Mouse (Mus musculus): ENCODE measurements around the gene Lmf2. TPM values are rescaled to one million over a fixed set of nuclear protein-coding genes. Genes with fewer than 3 reads are reported as not detected.

Gene Lmf2
- polyA plus RNA-seq, 1 experiment from 2014 or later, result 54.5 TPM

DNA sequence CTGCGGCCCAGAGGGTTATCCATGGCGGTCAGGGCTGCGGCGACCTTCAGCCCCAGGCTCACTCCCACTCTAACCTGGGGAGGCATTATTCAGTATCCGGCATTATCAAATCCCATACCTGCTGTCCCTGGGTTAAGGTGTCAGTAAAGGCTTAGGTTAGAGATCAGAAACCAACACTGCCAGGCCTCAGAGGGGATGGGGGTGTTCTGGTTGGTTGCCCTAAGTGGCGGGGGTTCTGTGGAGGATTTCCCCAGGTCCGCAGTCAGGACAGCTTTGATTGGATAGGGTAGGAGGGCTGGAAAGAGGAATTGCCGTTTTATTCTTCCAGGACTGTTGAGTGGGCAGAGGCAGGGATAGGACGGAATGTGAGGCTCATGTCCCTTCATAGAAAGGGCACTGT is 18.9 kb upstream of the Lmf2 start:
- peak overlapping the region; percentile 88 for H3K4me3 ChIP-seq (ENCODE audit: low read length)
- peak overlapping the region; percentile 91 for H3K9ac ChIP-seq (ENCODE audit: low read length)
- peaks cover 25% of the 10 kb centered on the region for H3K4me1 ChIP-seq (ENCODE audit: control insufficient read depth, insufficient read depth, low read length)
- peaks cover 32% of the 10 kb centered on the region for H3K27me3 ChIP-seq (ENCODE audit: control insufficient read depth, insufficient read depth, low read length)
- H3K27ac ChIP-seq (ENCODE audit: low read length), result peak overlapping the region; percentile 97
- peak overlapping the region; percentile 93 for H3K4me2 ChIP-seq (ENCODE audit: low read depth, low read length)
- no peaks in the 10 kb centered on the region for H3K9me3 ChIP-seq (replicated peaks; ENCODE audit: control insufficient read depth, low read length)
- WGBS, result 41% methylated on average over 9 of the region's 9 CpGs
- peaks cover 30% of the 10 kb centered on the region for H3K36me3 ChIP-seq (ENCODE audit: control insufficient read depth, insufficient read depth)
- peak; percentile 6; the same call in 1 of the 2 replicates for ATAC-seq (replicated peaks; ENCODE audit: extremely low read depth, insufficient read depth, low FRiP score)

GRCm38 (mm10) chr15:89373762-89374248 is 18.3 kb upstream of the Lmf2 start, which contains the start of gene Sco2:
Gene Sco2, minus strand, starts transcription at chr15:89373846.
- Histone ChIP-seq H3K9me3 (replicated peaks; ENCODE audit: control insufficient read depth, low read length) (no peaks in the 10 kb centered on the region), H3K9ac (ENCODE audit: low read length) (peak within 1 kb of the TSS; percentile 91), H3K27me3 (ENCODE audit: control insufficient read depth, insufficient read depth, low read length) (peaks cover 27% of the 10 kb centered on the region), H3K27ac (ENCODE audit: low read length) (peak within 1 kb of the TSS; percentile 97), H3K4me3 (ENCODE audit: low read length) (peak within 1 kb of the TSS; percentile 88), H3K4me2 (ENCODE audit: low read depth, low read length) (peak within 1 kb of the TSS; percentile 93), H3K4me1 (ENCODE audit: control insufficient read depth, insufficient read depth, low read length) (peaks cover 19% of the 10 kb centered on the region), H3K36me3 (ENCODE audit: control insufficient read depth, insufficient read depth) (peaks cover 36% of the 10 kb centered on the region)
- ATAC-seq (replicated peaks; ENCODE audit: extremely low read depth, insufficient read depth, low FRiP score), result peak; percentile 83
- 0% methylated on average over 42 of the region's 42 CpGs for WGBS

GRCm38 (mm10) chr15:89373027-89373761 is 17.7 kb upstream of the Lmf2 start:
- Histone ChIP-seq H3K27ac (ENCODE audit: low read length) (peak overlapping the region; percentile 97), H3K4me1 (ENCODE audit: control insufficient read depth, insufficient read depth, low read length) (peaks cover 15% of the 10 kb centered on the region), H3K27me3 (ENCODE audit: control insufficient read depth, insufficient read depth, low read length) (peaks cover 23% of the 10 kb centered on the region), H3K36me3 (ENCODE audit: control insufficient read depth, insufficient read depth) (peaks cover 42% of the 10 kb centered on the region), H3K4me3 (ENCODE audit: low read length) (peak overlapping the region; percentile 88), H3K9ac (ENCODE audit: low read length) (peak overlapping the region; percentile 91), H3K9me3 (replicated peaks; ENCODE audit: control insufficient read depth, low read length) (no peaks in the 10 kb centered on the region), H3K4me2 (ENCODE audit: low read depth, low read length) (peak overlapping the region; percentile 93)
- ATAC-seq (replicated peaks; ENCODE audit: extremely low read depth, insufficient read depth, low FRiP score), result peak; percentile 86
- WGBS, result 2% methylated on average over 35 of the region's 35 CpGs

DNA sequence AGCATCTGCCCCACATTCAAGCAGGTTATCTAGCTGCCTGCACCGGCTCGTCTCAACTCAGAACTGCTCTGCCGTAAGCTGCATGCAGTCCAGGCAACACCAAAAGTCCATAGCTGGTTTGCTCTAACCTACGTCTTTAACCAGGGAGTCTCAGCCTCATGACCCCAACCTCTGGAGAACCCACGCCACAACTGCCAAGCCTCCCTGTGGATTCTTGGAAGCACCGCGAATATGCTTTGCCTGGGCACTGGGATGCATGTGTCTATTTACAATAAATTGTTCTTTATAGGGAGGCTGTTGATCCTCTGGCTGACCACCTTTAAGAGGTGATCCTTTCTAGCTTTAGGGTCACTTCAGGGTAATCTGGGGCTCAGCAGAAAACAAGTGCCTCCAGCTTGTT is 17.1 kb upstream of the Lmf2 start:
- Histone ChIP-seq H3K4me1 (ENCODE audit: control insufficient read depth, insufficient read depth, low read length) (peaks cover 15% of the 10 kb centered on the region), H3K9me3 (replicated peaks; ENCODE audit: control insufficient read depth, low read length) (no peaks in the 10 kb centered on the region), H3K9ac (ENCODE audit: low read length) (peak overlapping the region; percentile 91; the same call in 1 of the 2 replicates), H3K27ac (ENCODE audit: low read length) (peak overlapping the region; percentile 97), H3K4me2 (ENCODE audit: low read depth, low read length) (peak overlapping the region; percentile 93), H3K4me3 (ENCODE audit: low read length) (peak overlapping the region; percentile 88; the same call in 1 of the 2 replicates), H3K36me3 (ENCODE audit: control insufficient read depth, insufficient read depth) (peaks cover 48% of the 10 kb centered on the region), H3K27me3 (ENCODE audit: control insufficient read depth, insufficient read depth, low read length) (peaks cover 16% of the 10 kb centered on the region)
- WGBS, result 83% methylated on average over 7 of the region's 7 CpGs
- ATAC-seq (replicated peaks; ENCODE audit: extremely low read depth, insufficient read depth, low FRiP score), result no peak

GRCm38 (mm10) chr15:89372068-89372467 is 16.6 kb upstream of the Lmf2 start:
- Histone ChIP-seq H3K9me3 (replicated peaks; ENCODE audit: control insufficient read depth, low read length) (no peaks in the 10 kb centered on the region), H3K4me1 (ENCODE audit: control insufficient read depth, insufficient read depth, low read length) (peaks cover 13% of the 10 kb centered on the region), H3K4me2 (ENCODE audit: low read depth, low read length) (no peak overlapping the region), H3K36me3 (ENCODE audit: control insufficient read depth, insufficient read depth) (peaks cover 52% of the 10 kb centered on the region), H3K9ac (ENCODE audit: low read length) (no peak overlapping the region), H3K27me3 (ENCODE audit: control insufficient read depth, insufficient read depth, low read length) (peaks cover 11% of the 10 kb centered on the region), H3K27ac (ENCODE audit: low read length) (no peak overlapping the region), H3K4me3 (ENCODE audit: low read length) (no peak overlapping the region)
- ATAC-seq (replicated peaks; ENCODE audit: extremely low read depth, insufficient read depth, low FRiP score), result no peak
- WGBS, result 88% methylated on average over 13 of the region's 13 CpGs

DNA sequence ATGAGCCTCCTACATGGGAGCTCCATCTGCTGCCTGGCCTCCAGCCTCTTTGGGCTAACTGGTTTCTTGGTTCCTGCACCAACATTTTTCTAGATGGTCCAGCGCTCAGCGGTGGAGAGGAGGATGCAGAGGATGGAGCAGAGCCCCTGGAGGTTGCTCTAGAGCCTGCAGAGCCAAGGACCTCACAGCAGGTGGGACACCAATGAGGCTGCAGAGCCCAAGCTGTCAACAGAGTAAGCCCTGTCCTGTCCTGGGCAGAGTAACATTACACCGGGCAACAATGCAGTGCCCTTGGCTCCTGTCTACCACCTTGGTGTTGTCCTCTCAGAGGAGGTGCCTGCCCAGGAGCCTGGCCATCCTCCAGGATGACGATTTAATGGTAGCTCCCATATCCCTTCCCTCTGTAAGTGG is 9.7 kb upstream of the Lmf2 start:
- Histone ChIP-seq H3K9me3 (replicated peaks; ENCODE audit: control insufficient read depth, low read length) (no peaks in the 10 kb centered on the region), H3K4me2 (ENCODE audit: low read depth, low read length) (no peak overlapping the region), H3K27me3 (ENCODE audit: control insufficient read depth, insufficient read depth, low read length) (no peaks in the 10 kb centered on the region), H3K4me3 (ENCODE audit: low read length) (no peak overlapping the region), H3K4me1 (ENCODE audit: control insufficient read depth, insufficient read depth, low read length) (no peaks in the 10 kb centered on the region), H3K27ac (ENCODE audit: low read length) (no peak overlapping the region), H3K36me3 (ENCODE audit: control insufficient read depth, insufficient read depth) (peaks cover 86% of the 10 kb centered on the region), H3K9ac (ENCODE audit: low read length) (no peak overlapping the region)
- 86% methylated on average over 4 of the region's 4 CpGs for WGBS
- ATAC-seq (replicated peaks; ENCODE audit: extremely low read depth, insufficient read depth, low FRiP score), result no peak

DNA sequence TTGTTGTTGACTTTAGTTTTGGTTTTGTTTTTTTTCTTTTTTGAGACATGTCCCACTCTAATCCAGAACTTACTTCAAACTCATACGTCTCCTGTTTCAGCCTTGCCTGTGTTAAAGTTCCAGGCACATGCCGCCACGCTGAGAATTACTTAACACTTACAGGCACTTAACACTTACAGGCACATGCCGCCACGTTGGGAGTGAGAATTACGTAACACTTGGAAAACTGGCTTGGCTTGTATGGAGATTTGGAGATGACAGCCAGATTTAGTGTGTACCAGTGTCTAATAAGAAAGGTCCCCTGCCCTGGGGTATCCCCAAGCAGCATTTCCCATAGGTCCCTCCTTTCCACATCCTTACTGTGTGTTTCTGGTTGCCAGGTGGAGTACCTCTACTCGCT is 7.6 kb upstream of the Lmf2 start:
- ATAC-seq (replicated peaks; ENCODE audit: extremely low read depth, insufficient read depth, low FRiP score), result no peak

GRCm38 (mm10) chr15:89358784-89359183 is 3.3 kb upstream of the Lmf2 start:
- H3K9me3 ChIP-seq (replicated peaks; ENCODE audit: control insufficient read depth, low read length), result no peaks in the 10 kb centered on the region
- peaks cover 30% of the 10 kb centered on the region for H3K36me3 ChIP-seq (ENCODE audit: control insufficient read depth, insufficient read depth)
- WGBS, result 67% methylated on average over 3 of the region's 3 CpGs
- H3K4me2 ChIP-seq (ENCODE audit: low read depth, low read length), result no peak overlapping the region
- no peak overlapping the region for H3K9ac ChIP-seq (ENCODE audit: low read length)
- no peak for ATAC-seq (replicated peaks; ENCODE audit: extremely low read depth, insufficient read depth, low FRiP score)
- no peaks in the 10 kb centered on the region for H3K27me3 ChIP-seq (ENCODE audit: control insufficient read depth, insufficient read depth, low read length)
- no peak overlapping the region for H3K4me3 ChIP-seq (ENCODE audit: low read length)
- no peak overlapping the region for H3K27ac ChIP-seq (ENCODE audit: low read length)
- H3K4me1 ChIP-seq (ENCODE audit: control insufficient read depth, insufficient read depth, low read length), result peaks cover 28% of the 10 kb centered on the region

More for the DNA sequence above, 7.6 kb upstream of the Lmf2 start:
- H3K9ac ChIP-seq (ENCODE audit: low read length), result no peak overlapping the region
- no peak overlapping the region for H3K4me2 ChIP-seq (ENCODE audit: low read depth, low read length)
- no peaks in the 10 kb centered on the region for H3K9me3 ChIP-seq (replicated peaks; ENCODE audit: control insufficient read depth, low read length)
- peaks cover 69% of the 10 kb centered on the region for H3K36me3 ChIP-seq (ENCODE audit: control insufficient read depth, insufficient read depth)
- H3K4me1 ChIP-seq (ENCODE audit: control insufficient read depth, insufficient read depth, low read length), result peaks cover 5% of the 10 kb centered on the region
- 75% methylated on average over 7 of the region's 7 CpGs for WGBS
- no peak overlapping the region for H3K4me3 ChIP-seq (ENCODE audit: low read length)
- H3K27ac ChIP-seq (ENCODE audit: low read length), result no peak overlapping the region
- no peaks in the 10 kb centered on the region for H3K27me3 ChIP-seq (ENCODE audit: control insufficient read depth, insufficient read depth, low read length)

- Histone ChIP-seq H3K9me3 (replicated peaks; ENCODE audit: control insufficient read depth, low read length) (no peaks in the 10 kb centered on the region), H3K27ac (ENCODE audit: low read length) (peak overlapping the region; percentile 87), H3K27me3 (ENCODE audit: control insufficient read depth, insufficient read depth, low read length) (no peaks in the 10 kb centered on the region), H3K36me3 (ENCODE audit: control insufficient read depth, insufficient read depth) (peaks cover 33% of the 10 kb centered on the region), H3K4me3 (ENCODE audit: low read length) (peak overlapping the region; percentile 94), H3K4me2 (ENCODE audit: low read depth, low read length) (peak overlapping the region; percentile 87), H3K4me1 (ENCODE audit: control insufficient read depth, insufficient read depth, low read length) (peaks cover 28% of the 10 kb centered on the region), H3K9ac (ENCODE audit: low read length) (peak overlapping the region; percentile 96)
- peak; percentile 44; the same call in 1 of the 2 replicates for ATAC-seq (replicated peaks; ENCODE audit: extremely low read depth, insufficient read depth, low FRiP score)
- under 1% methylated on average over 15 of the region's 15 CpGs for WGBS
These were observed 913 bp upstream of the Lmf2 start for GRCm38 (mm10) chr15:89356372-89356771.

Data from heart, embryonic 16.5 days (tissue).